Mouse (Mus musculus) frontal cortex, adult (tissue): ENCODE measurements around the gene Nmral1.
A peak's percentile ranks its signal among the peaks of the same experiment; 100 is the strongest.
"Not testable (repeated sequence)": the region's sequence is repeated elsewhere in the genome, so short reads cannot be mapped to it uniquely, and the experiment has no call there.

Experiments used
- ATAC-seq: cut with Nextera tagmentation; 2 replicates; pipeline ENCODE4 v1.9.2; 2017; ENCODE audit warnings: mild to moderate bottlenecking, moderate library complexity, mixed read lengths; ENCODE audit not compliant: low TSS enrichment

Nmral1 gene

DNA sequence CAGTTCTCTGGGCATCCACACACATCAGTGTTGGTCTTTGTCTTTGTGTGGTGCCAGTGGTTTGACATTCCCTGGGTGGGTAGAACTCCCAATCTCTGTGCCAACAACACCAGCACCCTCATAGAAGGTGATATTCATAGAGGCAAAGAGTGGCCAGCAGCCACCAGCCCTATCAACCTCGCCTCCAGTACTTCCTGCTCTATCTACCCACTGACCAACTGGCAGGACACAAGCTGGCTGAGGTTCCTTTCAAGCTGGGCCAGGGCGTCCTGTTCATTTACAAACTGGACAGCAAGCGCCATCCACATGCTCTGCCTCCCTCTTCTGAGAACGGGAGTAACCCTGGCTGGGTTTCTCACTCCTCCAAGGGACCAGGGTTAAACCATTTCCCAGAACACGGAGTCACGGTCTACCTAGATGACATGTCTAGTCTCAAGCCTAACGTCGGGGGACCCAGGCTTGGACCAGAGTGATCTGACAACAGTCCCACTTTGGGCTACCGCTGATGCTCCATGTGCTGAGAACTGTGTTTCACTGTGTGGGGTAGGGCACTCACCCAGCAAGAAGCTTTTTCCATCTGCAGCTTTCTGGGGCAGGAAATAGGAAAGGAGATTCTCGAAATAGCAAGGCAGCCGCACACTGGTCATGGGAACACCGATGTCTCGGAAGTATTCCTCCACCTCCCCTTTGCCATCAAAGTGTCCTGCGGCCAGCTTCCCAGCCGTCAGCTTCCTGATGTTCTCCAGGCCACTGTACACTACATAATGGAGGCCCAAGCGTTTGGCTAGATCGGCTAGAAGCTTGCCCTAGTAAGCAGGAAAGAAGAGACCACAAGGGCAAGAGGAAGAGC lies 5.1 kb downstream of the Nmral1 start:
- ATAC-seq = peak; percentile 29; the same call in 1 of the 2 replicates

GRCm38 (mm10) chr16:4711173-4711572 lies 8.0 kb downstream of the Nmral1 start:
- peak; percentile 48; the same call in 1 of the 2 replicates for ATAC-seq

DNA sequence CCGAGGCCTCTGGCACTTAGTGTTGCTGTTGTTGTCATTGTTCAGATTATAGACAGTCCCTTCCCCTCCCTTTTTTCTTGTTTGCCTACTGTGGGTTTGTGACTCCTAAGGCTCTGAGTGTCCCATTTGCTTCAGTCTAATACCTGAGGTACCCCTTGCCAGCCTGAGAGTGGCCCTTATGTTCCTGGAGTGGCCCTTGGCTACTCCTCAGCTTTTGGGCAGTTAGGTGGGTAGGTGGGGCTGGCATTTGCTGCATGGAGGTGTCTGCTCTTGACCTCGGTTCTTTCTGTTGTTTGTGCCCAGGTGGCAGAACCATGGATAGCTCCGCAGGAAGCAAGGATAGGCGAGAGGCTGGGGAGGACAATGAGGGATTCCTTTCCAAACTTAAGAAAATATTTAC lies 13.6 kb downstream of the Nmral1 start:
- no peak for ATAC-seq

- no peak for ATAC-seq
These were observed 16.5 kb downstream of the Nmral1 start for GRCm38 (mm10) chr16:4702646-4703045.

- ATAC-seq = no peak
These were observed 17.9 kb downstream of the Nmral1 start for GRCm38 (mm10) chr16:4701211-4701610.

GRCm38 (mm10) chr16:4689371-4689770 lies 29.8 kb downstream of the Nmral1 start:
- ATAC-seq = not testable (repeated sequence)

DNA sequence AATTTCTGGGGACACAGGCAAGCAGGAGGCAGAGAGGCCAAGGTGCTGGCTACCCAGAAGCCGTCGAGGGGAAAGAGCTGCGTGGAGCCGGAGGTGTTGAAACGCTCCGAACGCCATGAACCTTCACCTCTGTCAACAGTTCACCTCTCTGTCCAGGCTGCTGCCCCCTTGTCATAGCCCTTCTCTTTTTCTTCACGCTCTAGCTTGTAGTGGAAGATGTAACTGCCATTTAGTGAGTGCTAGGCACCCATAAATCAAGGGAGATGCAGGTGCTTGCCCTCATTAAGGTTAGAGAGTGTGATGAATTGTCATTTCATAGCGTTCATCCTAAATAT lies 34.7 kb downstream of the Nmral1 start:
- ATAC-seq = no peak

- peak; percentile 87 for ATAC-seq
These were observed 35.3 kb downstream of the Nmral1 start for GRCm38 (mm10) chr16:4683581-4684456.

GRCm38 (mm10) chr16:4683193-4683580 lies 36.0 kb downstream of the Nmral1 start:
- ATAC-seq = no peak

DNA sequence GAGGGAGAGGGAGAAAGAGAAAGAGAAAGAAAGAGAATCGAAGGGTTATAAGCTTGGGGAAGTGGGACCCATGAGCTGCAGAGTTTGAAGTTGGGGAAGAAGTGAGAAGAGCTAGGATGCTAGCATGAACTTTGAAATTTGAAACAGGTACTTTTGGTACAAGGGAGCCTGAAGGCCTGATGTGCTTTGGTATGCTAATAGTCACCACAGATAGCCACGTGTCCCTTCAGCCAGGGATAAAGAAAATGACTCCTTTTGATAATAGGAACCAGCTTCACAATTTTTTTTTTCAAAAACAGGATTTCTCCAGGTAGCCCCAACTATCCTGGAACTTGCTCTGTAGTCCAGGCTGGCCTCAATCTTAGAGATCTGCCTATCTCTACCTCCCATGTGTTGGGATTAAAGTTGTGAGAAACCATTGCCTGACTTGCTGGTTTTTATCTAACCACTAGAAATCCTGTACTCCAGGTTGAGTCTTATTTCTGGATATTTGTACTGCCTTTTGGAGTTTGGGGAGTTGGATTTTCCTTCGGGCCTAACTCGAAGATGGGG lies 36.5 kb downstream of the Nmral1 start:
- no peak for ATAC-seq

DNA sequence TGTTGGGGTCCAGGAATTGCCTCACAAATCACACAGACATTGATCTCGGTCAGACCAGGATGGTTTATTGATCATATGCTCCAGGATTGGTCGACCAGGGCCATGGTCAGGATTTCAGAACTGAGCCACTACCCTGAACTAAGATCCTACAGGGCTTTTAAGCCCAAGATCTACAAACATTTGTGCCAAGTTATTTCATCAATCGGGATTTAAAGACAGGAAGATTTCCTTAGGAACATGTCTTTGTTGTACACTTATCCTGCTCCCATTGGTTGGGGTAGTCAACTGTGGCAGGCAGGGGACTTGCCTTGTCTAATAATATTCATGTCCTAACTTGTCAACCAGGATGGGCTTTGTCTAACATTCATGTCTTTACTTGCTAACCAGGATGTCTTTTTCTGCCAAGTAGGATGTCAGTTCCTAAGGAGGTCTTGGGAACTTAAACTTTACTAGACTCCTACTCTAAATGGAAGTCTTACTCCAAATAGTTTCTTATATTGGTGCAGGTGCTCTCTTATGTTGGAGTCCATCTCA lies 38.2 kb downstream of the Nmral1 start:
- ATAC-seq = not testable (repeated sequence)

GRCm38 (mm10) chr16:4679121-4680018 lies 39.8 kb downstream of the Nmral1 start, which contains the start of gene Coro7:
Gene Coro7, minus strand, starts transcription at chr16:4679777.
- peak; percentile 80 for ATAC-seq

GRCm38 (mm10) chr16:4678080-4678479 lies 41.1 kb downstream of the Nmral1 start:
- ATAC-seq = no peak

GRCm38 (mm10) chr16:4676836-4677235 lies 42.3 kb downstream of the Nmral1 start:
- ATAC-seq = no peak

- ATAC-seq = no peak
These were observed 45.1 kb downstream of the Nmral1 start for GRCm38 (mm10) chr16:4674091-4674490.

DNA sequence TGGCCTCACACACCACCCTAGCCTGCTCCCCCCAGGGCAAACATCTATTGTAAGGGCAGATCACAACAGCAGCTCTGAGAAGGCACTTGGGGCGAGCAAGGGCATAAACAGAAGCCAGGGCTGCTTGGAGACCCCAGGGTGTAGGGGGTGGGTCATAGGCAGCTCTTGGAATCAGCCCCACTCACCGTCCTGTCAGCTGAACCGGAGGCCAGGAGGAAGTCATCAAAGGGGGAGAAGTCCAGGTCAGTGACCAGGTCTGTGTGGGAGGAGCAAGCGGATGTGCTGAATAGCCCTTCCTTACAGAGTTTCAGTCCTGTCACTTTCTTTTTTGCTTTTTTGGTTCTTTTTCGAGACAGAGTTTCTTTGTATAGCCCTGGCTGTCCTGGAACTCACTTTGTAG lies 48.8 kb downstream of the Nmral1 start:
- no peak for ATAC-seq

- ATAC-seq = peak; percentile 96
These were observed 51.9 kb downstream of the Nmral1 start for GRCm38 (mm10) chr16:4667190-4667808.

DNA sequence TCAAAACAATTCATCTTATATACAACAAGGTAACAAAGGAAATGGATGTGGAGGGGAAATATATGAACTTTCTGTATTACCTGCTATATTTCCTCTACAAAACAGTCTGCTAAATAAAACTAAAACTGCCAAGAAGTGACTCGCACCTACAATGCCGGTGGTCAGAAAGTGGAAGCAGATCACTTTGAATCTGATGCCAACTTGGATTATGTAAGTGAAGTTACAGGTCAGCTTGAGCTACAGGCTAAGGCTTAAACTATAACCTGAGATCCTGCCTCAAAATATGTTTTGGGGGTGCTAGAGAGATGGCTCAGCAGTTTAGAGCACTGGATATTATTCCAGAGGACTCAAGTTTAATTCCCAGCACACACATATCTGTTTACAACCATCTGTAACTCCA lies 53.4 kb downstream of the Nmral1 start:
- no peak for ATAC-seq

GRCm38 (mm10) chr16:4663806-4664205 lies 55.4 kb downstream of the Nmral1 start:
- no peak for ATAC-seq

DNA sequence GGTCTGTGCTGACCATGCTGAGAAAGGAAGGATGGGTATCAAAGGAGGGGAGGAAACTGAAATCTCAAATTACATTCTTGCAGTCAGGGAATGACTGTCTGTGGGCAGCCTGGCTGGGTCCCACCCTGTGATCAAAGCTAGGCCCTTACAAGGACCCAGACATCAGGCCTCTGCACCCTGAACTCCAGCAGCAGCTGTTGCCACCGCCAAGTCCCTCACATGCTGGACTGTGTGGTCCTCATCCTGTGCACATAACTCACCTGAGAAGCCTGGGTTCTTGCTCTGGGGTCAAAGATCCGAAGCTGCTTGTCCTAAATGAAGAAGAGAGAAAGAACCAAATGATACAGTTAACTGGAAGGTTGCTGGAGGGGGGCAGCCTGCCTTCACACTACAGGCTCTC lies 57.6 kb downstream of the Nmral1 start:
- ATAC-seq = no peak
